Mouse (Mus musculus): Measurements from ENCODE around the gene Fndc11. TPM values are rescaled to one million over a fixed set of nuclear protein-coding genes. Genes with fewer than 3 reads are reported as not detected.

Gene Fndc11
- polyA plus RNA-seq, 1 experiment from 2014 or later = 0.59 TPM

GRCm38 (mm10) chr2:181220361-181220760 is 548 bp downstream of the Fndc11 start:
- Histone ChIP-seq H3K4me3 (replicated peaks) (peak overlapping the region; percentile 33), H3K36me3 (no peaks in the 10 kb centered on the region), H3K9me3 (no peaks in the 10 kb centered on the region), H3K27me3 (no peaks in the 10 kb centered on the region), H3K4me1 (replicated peaks) (peaks cover 21% of the 10 kb centered on the region), H3K4me2 (peak overlapping the region; percentile 62), H3K27ac (peak overlapping the region; percentile 89), H3K9ac (replicated peaks) (peak overlapping the region; percentile 31; the same call in 1 of the 2 replicates)
- ATAC-seq (ENCODE audit: insufficient number of reproducible peaks, insufficient read depth, low FRiP score, low TSS enrichment, low read depth) = no peak
- WGBS = 40% methylated on average over 2 of the region's 2 CpGs

GRCm38 (mm10) chr2:181224994-181225393 is 5.2 kb downstream of the Fndc11 start:
- no peak for ATAC-seq (ENCODE audit: insufficient number of reproducible peaks, insufficient read depth, low FRiP score, low TSS enrichment, low read depth)

GRCm38 (mm10) chr2:181227122-181227521 is 7.3 kb downstream of the Fndc11 start:
- Histone ChIP-seq H3K4me1 (replicated peaks) (peaks cover 11% of the 10 kb centered on the region), H3K9ac (replicated peaks) (no peak overlapping the region), H3K27me3 (no peaks in the 10 kb centered on the region), H3K27ac (no peak overlapping the region), H3K4me3 (replicated peaks) (no peak overlapping the region), H3K9me3 (no peaks in the 10 kb centered on the region), H3K36me3 (no peaks in the 10 kb centered on the region), H3K4me2 (no peak overlapping the region)
- ATAC-seq (ENCODE audit: insufficient number of reproducible peaks, insufficient read depth, low FRiP score, low TSS enrichment, low read depth) = no peak
- WGBS = 85% methylated on average over 3 of the region's 3 CpGs

More at GRCm38 (mm10) chr2:181224994-181225393, 5.2 kb downstream of the Fndc11 start:
- H3K36me3 ChIP-seq = no peaks in the 10 kb centered on the region
- H3K4me3 ChIP-seq (replicated peaks) = no peak overlapping the region
- no peak overlapping the region for H3K4me2 ChIP-seq
- H3K9ac ChIP-seq (replicated peaks) = no peak overlapping the region
- peaks cover 19% of the 10 kb centered on the region for H3K4me1 ChIP-seq (replicated peaks)
- H3K27ac ChIP-seq = no peak overlapping the region
- no peaks in the 10 kb centered on the region for H3K27me3 ChIP-seq
- 89% methylated on average over 2 of the region's 2 CpGs for WGBS
- no peaks in the 10 kb centered on the region for H3K9me3 ChIP-seq

GRCm38 (mm10) chr2:181228335-181228734 is 8.5 kb downstream of the Fndc11 start:
- no peak for ATAC-seq (ENCODE audit: insufficient number of reproducible peaks, insufficient read depth, low FRiP score, low TSS enrichment, low read depth)

GRCm38 (mm10) chr2:181231171-181231570 is 11.4 kb downstream of the Fndc11 start:
- Histone ChIP-seq H3K9ac (replicated peaks) (no peak overlapping the region), H3K4me2 (peak overlapping the region; percentile 13; the same call in 1 of the 2 replicates), H3K27me3 (no peaks in the 10 kb centered on the region), H3K36me3 (0 out of 2 replicates have a peak, but pooled peaks cover 5% of the 10 kb centered on the region), H3K27ac (no peak overlapping the region), H3K4me3 (replicated peaks) (no peak overlapping the region), H3K9me3 (no peaks in the 10 kb centered on the region), H3K4me1 (replicated peaks) (peaks cover 11% of the 10 kb centered on the region)
- no peak for ATAC-seq (ENCODE audit: insufficient number of reproducible peaks, insufficient read depth, low FRiP score, low TSS enrichment, low read depth)
- 77% methylated on average over 20 of the region's 20 CpGs for WGBS

More at GRCm38 (mm10) chr2:181228335-181228734, 8.5 kb downstream of the Fndc11 start:
- Histone ChIP-seq H3K9me3 (no peaks in the 10 kb centered on the region), H3K4me2 (no peak overlapping the region), H3K27ac (no peak overlapping the region), H3K27me3 (no peaks in the 10 kb centered on the region), H3K9ac (replicated peaks) (no peak overlapping the region), H3K4me1 (replicated peaks) (peaks cover 11% of the 10 kb centered on the region), H3K4me3 (replicated peaks) (no peak overlapping the region), H3K36me3 (0 out of 2 replicates have a peak, but pooled peaks cover 4% of the 10 kb centered on the region)
- 70% methylated on average over 1 of the region's 1 CpGs for WGBS

GRCm38 (mm10) chr2:181233443-181233842 is 13.6 kb downstream of the Fndc11 start:
- 90% methylated on average over 15 of the region's 15 CpGs for WGBS
- Histone ChIP-seq H3K4me1 (replicated peaks) (peaks cover 1% of the 10 kb centered on the region), H3K9me3 (no peaks in the 10 kb centered on the region), H3K27me3 (no peaks in the 10 kb centered on the region), H3K36me3 (0 out of 2 replicates have a peak, but pooled peaks cover 7% of the 10 kb centered on the region), H3K4me3 (replicated peaks) (no peak overlapping the region), H3K9ac (replicated peaks) (no peak overlapping the region), H3K4me2 (no peak overlapping the region), H3K27ac (no peak overlapping the region)
- no peak for ATAC-seq (ENCODE audit: insufficient number of reproducible peaks, insufficient read depth, low FRiP score, low TSS enrichment, low read depth)

GRCm38 (mm10) chr2:181234680-181235079 is 14.9 kb downstream of the Fndc11 start:
- H3K4me3 ChIP-seq (replicated peaks) = no peak overlapping the region
- no peak overlapping the region for H3K27ac ChIP-seq
- no peak overlapping the region for H3K9ac ChIP-seq (replicated peaks)
- H3K27me3 ChIP-seq = no peaks in the 10 kb centered on the region
- 0 out of 2 replicates have a peak, but pooled peaks cover 7% of the 10 kb centered on the region for H3K36me3 ChIP-seq
- ATAC-seq (ENCODE audit: insufficient number of reproducible peaks, insufficient read depth, low FRiP score, low TSS enrichment, low read depth) = no peak
- WGBS = 91% methylated on average over 11 of the region's 11 CpGs
- no peaks in the 10 kb centered on the region for H3K9me3 ChIP-seq
- no peaks in the 10 kb centered on the region for H3K4me1 ChIP-seq (replicated peaks)
- H3K4me2 ChIP-seq = no peak overlapping the region

- Histone ChIP-seq H3K4me3 (replicated peaks) (no peak overlapping the region), H3K4me2 (no peak overlapping the region), H3K9ac (replicated peaks) (no peak overlapping the region), H3K4me1 (replicated peaks) (no peaks in the 10 kb centered on the region), H3K9me3 (no peaks in the 10 kb centered on the region), H3K36me3 (0 out of 2 replicates have a peak, but pooled peaks cover 7% of the 10 kb centered on the region), H3K27me3 (no peaks in the 10 kb centered on the region), H3K27ac (no peak overlapping the region)
- 80% methylated on average over 23 of the region's 23 CpGs for WGBS
- ATAC-seq (ENCODE audit: insufficient number of reproducible peaks, insufficient read depth, low FRiP score, low TSS enrichment, low read depth) = no peak
These were observed 16.1 kb downstream of the Fndc11 start for GRCm38 (mm10) chr2:181235681-181236566.

- no peak for ATAC-seq (ENCODE audit: insufficient number of reproducible peaks, insufficient read depth, low FRiP score, low TSS enrichment, low read depth)
- Histone ChIP-seq H3K27me3 (no peaks in the 10 kb centered on the region), H3K4me2 (no peak overlapping the region), H3K27ac (no peak overlapping the region), H3K36me3 (0 out of 2 replicates have a peak, but pooled peaks cover 7% of the 10 kb centered on the region), H3K4me3 (replicated peaks) (no peak overlapping the region), H3K9me3 (no peaks in the 10 kb centered on the region), H3K4me1 (replicated peaks) (peaks cover 13% of the 10 kb centered on the region), H3K9ac (replicated peaks) (no peak overlapping the region)
- 88% methylated on average over 17 of the region's 17 CpGs for WGBS
These were observed 17.6 kb downstream of the Fndc11 start for GRCm38 (mm10) chr2:181237251-181238014.

- Histone ChIP-seq H3K4me1 (replicated peaks) (peaks cover 14% of the 10 kb centered on the region), H3K9ac (replicated peaks) (no peak overlapping the region), H3K9me3 (no peaks in the 10 kb centered on the region), H3K27ac (no peak overlapping the region), H3K4me2 (no peak overlapping the region), H3K27me3 (no peaks in the 10 kb centered on the region), H3K4me3 (replicated peaks) (no peak overlapping the region), H3K36me3 (0 out of 2 replicates have a peak, but pooled peaks cover 4% of the 10 kb centered on the region)
- no peak for ATAC-seq (ENCODE audit: insufficient number of reproducible peaks, insufficient read depth, low FRiP score, low TSS enrichment, low read depth)
- WGBS = 83% methylated on average over 10 of the region's 10 CpGs
These were observed 18.3 kb downstream of the Fndc11 start for GRCm38 (mm10) chr2:181238091-181238610.

- ATAC-seq (ENCODE audit: insufficient number of reproducible peaks, insufficient read depth, low FRiP score, low TSS enrichment, low read depth) = no peak
- H3K9ac ChIP-seq (replicated peaks) = no peak overlapping the region
- H3K36me3 ChIP-seq = 0 out of 2 replicates have a peak, but pooled peaks cover 2% of the 10 kb centered on the region
- H3K27me3 ChIP-seq = no peaks in the 10 kb centered on the region
- no peak overlapping the region for H3K4me3 ChIP-seq (replicated peaks)
- peaks cover 14% of the 10 kb centered on the region for H3K4me1 ChIP-seq (replicated peaks)
- H3K9me3 ChIP-seq = no peaks in the 10 kb centered on the region
- no peak overlapping the region for H3K27ac ChIP-seq
- no peak overlapping the region for H3K4me2 ChIP-seq
- WGBS = 87% methylated on average over 2 of the region's 2 CpGs
These were observed 19.0 kb downstream of the Fndc11 start for GRCm38 (mm10) chr2:181238861-181239260.

Data from limb, embryonic 12.5 days (tissue).